Comparison of ENCODE assay signal across 9 mouse cellular contexts in the genomic region with DNA sequence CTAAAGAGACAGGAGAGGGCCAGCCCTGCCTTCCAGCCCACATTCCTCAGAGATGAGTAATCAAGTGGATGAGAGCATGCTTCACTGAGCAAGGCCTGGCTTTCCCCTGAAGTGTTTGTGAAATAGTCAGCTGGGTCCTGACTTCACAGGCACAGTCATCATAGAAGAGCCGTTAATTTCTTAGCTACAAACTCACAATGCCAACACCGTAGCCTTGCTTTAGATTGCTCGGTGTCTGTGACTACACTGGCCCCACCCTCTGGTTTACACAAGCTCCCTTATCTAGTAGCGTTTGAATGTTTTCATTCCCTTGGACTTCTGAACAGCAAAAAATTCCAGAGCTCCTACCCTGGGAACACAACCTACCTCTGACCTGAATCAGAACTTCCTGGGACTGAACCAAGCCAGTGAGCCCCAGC. TPM values are rescaled to one million over a fixed set of nuclear protein-coding genes. Genes with fewer than 3 reads are reported as not detected.
A peak's percentile ranks its signal among the peaks of the same experiment; 100 is the strongest.
DNase-seq lines count a peak whose midpoint lies in the region; ATAC-seq lines count a peak whose summit lies in the region.
"Had no signal": no experiment of that assay in that cellular context is flagged by ENCODE, and none has a peak within 500 bp of the region (broad histone marks: within the 10 kb centered on the region; RNA-seq: fewer than 3 reads in every experiment).

No protein-coding gene starts in this region.

- H3K27ac ChIP-seq in heart, embryonic 14.5 days (replicated peaks in 1 of 2; ENCODE audit: control insufficient read depth in 1 of 2, insufficient read depth in 1 of 2, low read depth in 2 of 2, low read length in 2 of 2) = peak overlapping the region; percentile 82 to 95
- H3K27ac ChIP-seq in liver, embryonic 12.5 days = peak overlapping the region; percentile 4

- no peak overlapping the region for H3K4me3 ChIP-seq in heart, embryonic 14.5 days (ENCODE audit: control insufficient read depth in 1 of 2, insufficient read depth in 1 of 2, low read depth in 1 of 2, low read length in 2 of 2)
- no peak overlapping the region for H3K4me3 ChIP-seq in liver, embryonic 12.5 days

- peak; percentile 61 for ATAC-seq in heart, embryonic 14.5 days (ENCODE audit: insufficient number of reproducible peaks, insufficient read depth, low FRiP score, low read depth)
- peak; percentile 65 for ATAC-seq in liver, embryonic 12.5 days
- ATAC-seq in inflammation-experienced regulatory T-cells, adult 6 months = no peak

- H3K9ac ChIP-seq in heart, embryonic 14.5 days (ENCODE audit: low read length) = peak overlapping the region; percentile 52
- no peak overlapping the region for H3K9ac ChIP-seq in liver, embryonic 12.5 days

- H3K4me2 ChIP-seq in heart, embryonic 14.5 days (ENCODE audit: low read length) = peak overlapping the region; percentile 50
- no peak overlapping the region for H3K4me2 ChIP-seq in liver, embryonic 12.5 days

- peak; percentile 15 for DNase-seq in gastrocnemius, adult 18-20 months (ENCODE audit: low spot score)
- no peak for DNase-seq in gastrocnemius, postnatal 25 days
- peak; percentile 43 for DNase-seq in adrenal gland, postnatal 36 days
- DNase-seq in yolk sac, embryonic 10.5 days (ENCODE audit: low spot score) = peak; percentile 79
- DNase-seq in cerebellum, adult 11-12 months = no peak

- no peaks in the 10 kb centered on the region for H3K27me3 ChIP-seq in heart, embryonic 14.5 days (ENCODE audit: control insufficient read depth, insufficient read depth, low read length)
- H3K27me3 ChIP-seq in liver, embryonic 12.5 days (replicated peaks) = no peaks in the 10 kb centered on the region
- H3K27me3 ChIP-seq: CH12.LX had no signal

- WGBS in heart, embryonic 14.5 days = 3% methylated on average over 4 of the region's 4 CpGs
- 38% methylated on average over 4 of the region's 4 CpGs for WGBS in liver, embryonic 12.5 days (ENCODE audit: insufficient replicate concordance)

- H3K36me3 ChIP-seq in heart, embryonic 14.5 days (ENCODE audit: control insufficient read depth, insufficient read depth, low read length) = peaks cover 42% of the 10 kb centered on the region
- no peaks in the 10 kb centered on the region for H3K36me3 ChIP-seq in liver, embryonic 12.5 days

- H3K4me1 ChIP-seq in heart, embryonic 14.5 days (ENCODE audit: control insufficient read depth in 2 of 2, insufficient read depth in 2 of 2, low read length in 2 of 2) = peaks cover 14 to 57% of the 10 kb centered on the region in 2 experiments
- H3K4me1 ChIP-seq in liver, embryonic 12.5 days = 0 out of 2 replicates have a peak, but pooled peaks cover 3% of the 10 kb centered on the region

- no peaks in the 10 kb centered on the region for H3K9me3 ChIP-seq in heart, embryonic 14.5 days (ENCODE audit: control insufficient read depth, low read length)
- no peaks in the 10 kb centered on the region for H3K9me3 ChIP-seq in liver, embryonic 12.5 days (replicated peaks)

RNA-seq across cellular contexts. Expression of a gene that starts 11.4 kb away (rescaled TPM):
- 1 to 10 TPM; 3.6 to 5.7 TPM for total RNA-seq in gastrocnemius, adult 18-20 months (2021)
- 1 to 10 TPM; 1.7 to 2.3 TPM for total RNA-seq in gastrocnemius, postnatal 25 days (2021)
- 1 to 10 TPM; 2.2 to 2.9 TPM for total RNA-seq in adrenal gland, postnatal 36 days (2021)
- 157 and 162 TPM in 2 replicates for polyA plus RNA-seq in heart, embryonic 14.5 days (2014; fragmentation: Nextera tagmentation; extraction: Ambion mirVana)
- polyA plus RNA-seq in liver, embryonic 12.5 days (2016; fragmentation: Nextera tagmentation; extraction: Ambion mirVana) = 5.8 and 7.1 TPM in 2 replicates
- not detected for polyA plus RNA-seq in inflammation-experienced regulatory T-cells, adult 6 months (2017; shearing (Covaris generic))

Comparison
In these comparisons a context has a peak if more than half of its experiments do, and no peak if none do; other contexts are left out.
1. DNase-seq: peak in gastrocnemius, adult 18-20 months (single experiment), adrenal gland, postnatal 36 days (2 of 2) and yolk sac, embryonic 10.5 days (single experiment); none in gastrocnemius, postnatal 25 days (single experiment) and cerebellum, adult 11-12 months (single experiment).